Mouse (Mus musculus): ENCODE data around the gene Olfr58. TPM values are rescaled to one million over a fixed set of nuclear protein-coding genes. Genes with fewer than 3 reads are reported as not detected.

The Olfr58 gene
- total RNA-seq (2023): not detected

DNA sequence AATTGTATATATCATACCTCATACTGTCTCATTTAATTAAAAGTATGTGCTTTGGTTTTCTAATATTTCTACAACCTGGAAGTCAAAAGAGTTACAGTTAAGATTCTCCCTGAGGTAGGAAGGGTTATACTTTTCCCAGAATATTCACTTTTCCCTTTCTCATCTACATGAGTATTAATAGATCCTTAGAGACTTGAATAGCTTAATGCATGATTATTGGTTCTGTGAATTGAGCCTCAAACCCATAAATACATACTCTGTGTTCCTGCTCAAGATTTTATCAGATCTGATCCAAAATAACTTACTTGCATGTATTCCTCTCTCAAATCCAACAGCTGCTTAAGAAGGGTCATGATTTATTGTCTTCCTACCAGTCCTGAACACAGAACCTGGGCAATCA, at the start of gene Olfr58:
TSS of gene Olfr58 (plus strand) at position 301 of the 400 bp plus-strand sequence.

DNA sequence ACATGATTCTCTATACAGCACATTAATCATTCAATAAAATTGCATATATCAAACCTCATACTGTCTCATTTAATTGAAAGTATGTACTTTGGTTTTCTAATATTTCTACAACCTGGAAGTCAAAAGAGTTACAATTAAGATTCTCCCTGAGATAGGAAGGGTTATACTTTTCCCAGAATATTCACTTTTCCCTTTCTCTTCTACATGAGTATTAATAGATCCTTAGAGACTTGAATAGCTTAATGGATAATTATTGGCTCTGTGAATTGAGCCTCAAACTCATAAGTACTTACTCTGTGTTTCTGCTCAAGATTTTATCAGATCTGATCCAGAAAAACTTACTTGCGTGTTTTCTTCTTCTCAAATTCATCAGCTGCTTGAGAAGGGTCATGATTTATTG, 24.5 kb downstream of the Olfr58 start, which contains the start of gene Olfr859:
TSS of gene Olfr859 (plus strand) at position 301 of the 400 bp plus-strand sequence.

Other genes starting within 250 kb of the Olfr58 start
- gene Olfr853, start 239.2 kb upstream of the Olfr58 start, total RNA-seq (2023): not detected
- gene Olfr854, start 212.9 kb upstream of the Olfr58 start, total RNA-seq (2023): not detected
- gene Olfr855, start 197.7 kb upstream of the Olfr58 start, total RNA-seq (2023): not detected
- 1 to 10 TPM; 6.8 to 7.1 TPM for gene Zfp317, start 158.2 kb upstream of the Olfr58 start, total RNA-seq (2023)
- not detected for gene Olfr857, start 70.8 kb upstream of the Olfr58 start, total RNA-seq (2023)
- not detected for gene Olfr859, start 24.6 kb downstream of the Olfr58 start, total RNA-seq (2023)
- not detected for gene Olfr860, start 69.5 kb downstream of the Olfr58 start, total RNA-seq (2023)
- not detected for gene Olfr862, start 107.7 kb downstream of the Olfr58 start, total RNA-seq (2023)
- not detected for gene Olfr77, start 136.6 kb downstream of the Olfr58 start, total RNA-seq (2023)
- gene Olfr866, start 247.8 kb downstream of the Olfr58 start, total RNA-seq (2023): not detected

All from neutrophil, adult 59 days (primary cell).